Mouse (Mus musculus) liver, adult 2 months (tissue): ENCODE measurements around the gene Nck2.

Experiments
- CTCF ChIP-seq: fragments of 200-500 bp; IDR thresholded peaks from 2 replicates; pipeline ENCODE4 v1.5.1; 2011; ENCODE audit warnings: low read depth, low read length, control low read depth
- POLR2A ChIP-seq: fragments of 200-500 bp; IDR thresholded peaks from 2 replicates; pipeline ENCODE4 v1.6.1; 2011; ENCODE audit warnings: low read length, control low read depth; ENCODE audit not compliant: insufficient read depth; ENCODE audit errors: extremely low read depth

GRCm38 (mm10) chr1:43539689-43540380 lies 95.5 kb downstream of the Nck2 start:
- TF ChIP-seq CTCF (no peak), POLR2A (no peak)
